Mouse (Mus musculus) megakaryocyte-erythroid progenitor cell, adult 5-6 weeks (primary cell): ENCODE results near the gene Snx14. TPM values are rescaled to one million over a fixed set of nuclear protein-coding genes. Genes with fewer than 3 reads are reported as not detected.
"Not testable (repeated sequence)": the region's sequence is repeated elsewhere in the genome, so short reads cannot be mapped to it uniquely, and the experiment has no call there.

Experiments used
- ATAC-seq: replicated peaks from 2 replicates; pipeline ENCODE4 v1.8.0; 2016; ENCODE audit warnings: mild to moderate bottlenecking, inconsistent platforms; ENCODE audit not compliant: severe bottlenecking, poor library complexity, low FRiP score, low TSS enrichment
- total RNA-seq, 2 experiments: library from RNA; stranded (forward) in 1 of 2; stranded (reverse) in 1 of 2; fragments of 200-1000, 215-1000 nt in 1 of 2; fragments of >200 nt in 1 of 2; fragmentation: Nextera tagmentation in 1 of 2; gene quantifications; 2 replicates each; pipeline ENCODE4 v1.2.3; 2014 to 2017

The Snx14 gene
- total RNA-seq (2014; fragmentation: Nextera tagmentation) (25.1 and 30.0 TPM in 2 replicates), total RNA-seq (2017) (17.9 and 30.3 TPM in 2 replicates)

GRCm38 (mm10) chr9:88438555-88439237, at the start of gene Snx14:
Snx14 (minus strand) TSS chr9:88438958.
- peak; percentile 88 for ATAC-seq

DNA sequence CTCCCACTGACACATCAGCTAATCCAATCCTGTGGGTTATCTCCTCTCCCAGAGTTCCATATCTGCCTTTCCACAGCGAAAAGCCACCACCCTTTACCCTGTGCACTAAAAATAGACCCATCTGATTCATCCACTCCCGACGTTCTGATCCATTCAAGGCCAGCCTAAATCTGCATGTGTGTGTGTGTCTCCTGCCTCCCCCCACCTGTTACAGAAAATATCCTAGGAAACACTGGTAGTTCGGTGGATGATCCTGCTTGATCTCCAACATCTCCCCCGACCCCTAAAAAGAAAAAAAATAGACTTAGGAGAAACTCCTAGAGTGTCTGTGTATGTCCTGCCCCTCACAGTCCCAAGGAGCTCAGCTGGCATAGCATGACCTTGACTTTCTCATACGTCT, 45.8 kb upstream of the Snx14 start:
- ATAC-seq, result no peak

- ATAC-seq, result peak; percentile 49
Measured at GRCm38 (mm10) chr9:88482829-88483396, 44.2 kb upstream of the Snx14 start.

DNA sequence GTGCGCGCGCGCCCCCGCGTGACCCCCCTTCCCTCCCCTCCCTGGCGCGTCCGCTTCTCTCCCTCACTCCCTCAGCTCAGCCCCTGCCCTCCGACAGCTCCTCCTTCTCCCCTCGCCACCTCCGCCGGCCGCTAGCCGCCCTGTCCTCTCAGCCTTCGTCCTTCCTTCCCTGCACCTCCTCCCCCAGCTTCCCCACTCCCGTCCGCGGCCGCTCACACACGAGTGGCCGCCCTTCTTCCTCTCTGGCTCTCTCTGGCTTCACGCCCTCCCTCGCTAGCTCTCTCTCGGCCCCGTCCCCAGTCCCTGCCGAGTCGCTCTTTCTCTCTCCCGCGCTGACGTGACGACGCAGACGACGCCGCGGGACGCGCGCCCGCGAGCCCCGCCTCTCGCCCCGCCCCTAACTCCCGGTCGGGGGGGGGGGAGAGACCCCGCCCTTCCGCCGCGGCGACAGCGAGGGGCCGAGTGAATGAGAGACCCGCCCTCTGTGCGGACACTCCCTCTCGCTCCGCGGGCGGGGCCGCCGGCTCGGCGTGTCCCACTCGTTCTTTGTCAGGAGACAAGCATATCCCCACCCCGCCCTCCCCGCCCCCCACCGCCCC, 43.6 kb upstream of the Snx14 start, which contains the start of gene Syncrip:
Gene Syncrip (minus strand): TSS at position 345 of the 599 bp plus-strand sequence.
- peak; percentile 83 for ATAC-seq

GRCm38 (mm10) chr9:88481791-88482160, 43.0 kb upstream of the Snx14 start:
- no peak for ATAC-seq

GRCm38 (mm10) chr9:88481061-88481790, 42.5 kb upstream of the Snx14 start:
- no peak for ATAC-seq

DNA sequence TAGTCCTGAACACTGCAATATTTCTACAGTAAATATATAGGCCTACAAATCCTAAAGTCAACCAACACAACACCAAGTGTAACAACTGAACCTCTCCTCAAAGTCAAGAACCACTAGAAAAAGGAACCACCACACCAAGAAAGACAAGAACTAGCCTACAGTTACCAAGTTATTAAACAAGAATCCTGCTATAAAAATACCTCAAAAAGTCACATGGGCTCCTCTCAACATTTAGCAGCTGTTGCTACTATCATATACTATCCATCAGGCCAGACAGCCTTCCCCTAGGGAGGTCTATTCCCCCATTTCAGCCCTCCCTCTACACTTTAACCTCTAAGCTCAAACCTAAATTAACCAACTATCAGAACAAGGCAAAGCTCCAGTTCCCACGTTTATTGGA, 41.4 kb upstream of the Snx14 start:
- no peak for ATAC-seq

DNA sequence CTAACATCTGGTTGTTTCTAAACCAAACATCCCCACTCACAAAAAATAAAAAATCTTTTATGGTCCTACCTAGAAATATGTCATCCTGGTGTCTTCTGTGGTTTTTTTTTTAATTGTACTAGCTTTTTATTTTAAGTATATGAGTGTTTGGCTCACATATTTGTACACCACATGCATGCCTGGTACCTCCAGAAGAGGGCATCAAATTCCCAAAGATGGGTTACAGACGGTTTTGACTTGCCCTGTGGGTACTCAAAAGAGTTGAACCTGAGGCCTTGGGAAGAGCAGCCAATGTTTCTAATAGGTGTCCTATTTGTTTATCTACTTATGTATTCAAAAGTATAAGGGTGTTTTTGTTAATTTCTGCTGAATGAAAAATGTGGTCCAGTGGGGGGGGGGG, 37.4 kb upstream of the Snx14 start:
- ATAC-seq, result no peak

DNA sequence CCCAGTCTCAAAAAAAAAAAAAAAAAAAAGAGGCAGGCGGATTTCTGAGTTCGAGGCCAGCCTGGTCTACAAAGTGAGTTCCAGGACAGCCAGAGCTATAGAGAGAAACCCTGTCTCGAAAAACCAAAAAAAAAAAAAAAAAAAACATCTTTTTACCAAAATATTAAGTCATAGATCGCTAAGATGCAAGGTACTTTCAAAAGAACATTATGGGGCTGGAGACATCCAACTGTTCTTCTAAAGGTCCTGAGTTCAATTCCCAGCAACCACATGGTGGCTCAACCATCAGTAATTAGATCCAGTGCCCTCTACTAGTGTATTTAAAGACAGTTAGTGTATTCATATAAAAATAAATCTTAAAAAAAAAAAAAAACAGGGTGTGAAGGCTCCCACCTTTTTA, 22.3 kb upstream of the Snx14 start:
- not testable (repeated sequence) for ATAC-seq

GRCm38 (mm10) chr9:88439991-88440390, 1.2 kb upstream of the Snx14 start:
- no peak for ATAC-seq

DNA sequence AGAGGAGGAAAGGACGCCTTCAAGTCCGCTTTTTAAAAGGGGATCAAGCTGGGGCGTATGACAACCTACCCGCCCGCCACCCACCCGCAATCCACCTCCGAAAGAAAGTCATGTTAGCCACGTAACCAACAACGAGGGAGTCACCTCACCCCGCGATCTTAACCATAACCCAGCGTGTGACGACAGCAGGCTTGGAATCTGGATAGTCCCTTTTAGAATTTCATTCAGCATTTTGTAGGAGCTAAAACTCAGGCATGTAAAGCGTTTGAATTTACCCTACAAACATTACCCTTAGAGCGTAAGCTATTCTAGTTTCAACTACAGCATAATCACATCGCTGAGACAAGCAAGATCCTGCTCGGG, 461 bp upstream of the Snx14 start:
- peak; percentile 15 for ATAC-seq

DNA sequence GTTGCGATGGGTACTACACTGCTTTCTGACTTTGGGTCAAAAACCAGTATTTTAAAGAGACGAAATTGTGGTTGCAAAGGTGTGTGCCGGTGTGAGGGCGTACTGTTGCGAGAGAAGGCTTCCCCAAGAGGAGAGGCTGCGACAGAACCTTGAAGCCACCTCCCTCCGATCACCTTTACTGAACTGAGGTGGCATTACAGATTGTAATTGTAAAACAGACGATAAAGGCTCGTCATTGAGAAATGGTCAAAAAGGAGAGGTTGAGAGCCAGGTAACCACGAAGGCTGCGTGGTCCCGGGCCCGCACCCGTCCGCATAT, 562 bp downstream of the Snx14 start:
- 0 out of 2 replicates have a peak, but pooled peaks have one; percentile 12 for ATAC-seq

- ATAC-seq, result 0 out of 2 replicates have a peak, but pooled peaks have one; percentile 12
Measured at GRCm38 (mm10) chr9:88437342-88438236, 1.2 kb downstream of the Snx14 start.

DNA sequence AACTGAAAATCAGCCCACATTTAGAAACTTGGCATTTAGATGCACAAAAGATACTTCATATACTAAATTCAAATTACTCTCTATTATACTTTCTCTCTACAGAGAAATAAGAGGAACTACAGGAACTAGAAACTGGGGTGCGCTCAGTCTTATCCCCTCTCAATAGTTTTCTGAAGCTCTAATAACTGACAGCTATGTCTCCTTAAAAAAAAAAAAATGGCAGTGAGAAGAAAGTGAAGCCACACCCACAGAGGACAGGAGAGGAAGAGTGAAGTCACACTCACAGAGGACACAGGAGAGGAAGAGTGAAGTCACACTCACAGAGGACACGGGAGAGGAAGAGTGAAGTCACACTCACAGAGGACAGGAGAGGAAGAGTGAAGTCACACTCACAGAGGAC, 14.4 kb downstream of the Snx14 start:
- ATAC-seq, result no peak

DNA sequence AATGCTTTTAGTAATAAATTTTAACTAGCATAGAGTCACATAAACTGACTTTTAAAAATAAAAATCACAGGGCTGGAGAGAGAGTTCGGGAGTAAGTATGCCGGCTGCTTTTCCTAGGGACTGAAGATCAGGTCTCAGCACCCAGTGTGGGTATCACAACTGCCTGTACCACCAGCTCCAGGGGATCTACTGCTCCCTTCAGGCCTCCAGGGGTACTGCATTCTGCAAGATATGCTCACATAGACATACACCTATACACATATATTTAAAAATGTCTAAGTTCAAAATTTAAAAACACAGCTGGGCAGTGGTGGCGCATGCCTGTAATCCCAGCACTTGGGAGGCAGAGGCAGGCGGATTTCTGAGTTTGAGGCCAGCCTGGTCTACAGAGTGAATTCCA, 16.3 kb downstream of the Snx14 start:
- ATAC-seq, result no peak

DNA sequence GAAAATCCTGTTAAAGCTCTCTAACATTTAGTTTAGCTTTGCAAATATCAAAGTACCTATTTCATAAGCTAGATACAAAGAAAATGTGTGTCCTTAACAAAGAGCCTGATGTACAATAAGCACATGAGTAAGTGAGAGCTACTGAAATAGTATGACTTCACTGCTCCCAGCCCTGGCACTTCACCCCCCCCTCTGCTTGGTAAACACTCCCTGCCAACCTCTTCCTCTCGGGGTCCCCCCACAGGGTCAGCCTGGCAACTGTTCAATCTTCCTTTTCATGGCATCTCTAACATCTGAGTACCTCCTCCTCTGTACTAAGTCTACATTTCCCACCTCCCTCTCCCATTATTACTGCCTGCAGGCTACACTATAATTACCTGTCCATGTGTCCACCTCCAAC, 22.0 kb downstream of the Snx14 start:
- no peak for ATAC-seq

DNA sequence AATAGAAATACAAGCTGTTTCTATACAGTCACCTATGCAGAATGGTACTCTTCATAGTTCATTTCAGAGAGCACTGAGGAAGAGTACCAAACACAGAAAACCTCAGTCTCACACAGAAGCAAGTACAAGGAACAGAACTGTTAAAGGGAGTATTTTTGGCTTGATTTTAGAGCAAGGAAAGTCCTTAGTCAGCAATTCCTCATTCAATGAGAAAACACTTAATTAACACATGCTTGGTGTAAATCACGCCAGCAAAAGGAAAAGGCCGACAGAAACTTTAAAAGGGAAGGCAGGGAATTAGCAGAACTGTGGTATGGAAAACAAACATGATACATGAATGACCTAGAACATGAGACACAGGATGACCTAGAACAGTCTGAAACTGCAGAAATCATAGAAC, 28.8 kb downstream of the Snx14 start:
- no peak for ATAC-seq

DNA sequence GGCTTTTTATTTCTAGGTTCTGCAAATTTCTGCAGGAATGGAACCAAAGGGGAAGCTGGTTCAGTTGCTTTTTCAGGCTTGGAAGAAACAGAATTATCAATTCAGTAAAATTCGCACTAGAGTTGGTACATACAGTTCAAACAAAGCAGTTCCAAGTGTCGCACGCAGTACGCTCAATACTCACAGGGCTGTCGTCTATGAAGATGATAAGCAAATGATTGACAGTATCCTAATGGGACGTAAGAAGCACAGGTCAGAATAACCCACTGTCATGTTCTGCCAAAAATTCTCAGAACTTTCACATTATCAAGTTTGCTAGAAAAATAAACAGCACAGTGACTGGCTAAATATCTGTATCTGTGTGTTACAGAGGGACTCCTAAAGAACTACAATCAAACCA, 34.2 kb downstream of the Snx14 start:
- ATAC-seq, result 0 out of 2 replicates have a peak, but pooled peaks have one; percentile 63

DNA sequence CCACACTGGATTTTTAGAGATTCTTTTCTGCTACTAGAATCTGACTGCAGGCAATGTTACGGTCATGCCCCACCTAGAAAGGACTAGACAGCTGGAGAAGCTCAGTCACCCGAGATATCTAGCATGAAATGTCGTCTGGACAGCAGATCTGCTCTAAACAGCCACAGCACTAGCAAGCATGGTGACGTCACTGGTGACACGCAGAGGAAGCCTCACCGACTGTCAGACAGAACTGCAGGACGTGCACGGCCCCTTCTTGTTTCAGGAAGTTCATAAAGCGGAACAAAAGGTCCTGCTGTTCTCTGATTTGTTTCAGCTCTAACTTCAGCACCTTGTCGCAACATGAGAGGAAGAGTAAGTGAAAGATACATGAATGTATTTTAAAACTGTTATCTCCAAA, 34.7 kb downstream of the Snx14 start:
- peak; percentile 100 for ATAC-seq
